In the genomic region with DNA sequence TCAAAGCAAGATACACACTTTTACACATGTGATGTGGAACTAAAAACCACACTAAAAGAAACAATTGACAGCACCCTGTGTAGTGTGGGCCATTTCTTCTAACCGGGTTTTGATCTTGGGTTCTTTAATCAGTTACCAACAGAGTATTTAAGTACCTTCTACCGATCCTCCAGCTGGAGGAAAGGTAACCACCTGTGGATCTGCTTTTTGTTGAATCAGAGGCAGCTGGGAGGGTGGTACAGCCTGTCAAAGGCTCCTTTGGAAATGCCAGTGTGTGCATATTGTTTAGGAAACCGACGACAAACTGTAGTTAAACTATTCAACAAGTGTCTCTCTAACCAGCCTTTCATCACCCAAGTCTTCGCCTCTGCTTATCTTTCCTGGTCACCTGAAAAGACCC, we compare ENCODE assay signal across 20 mouse cellular contexts. TPM values are rescaled to one million over a fixed set of nuclear protein-coding genes. Genes with fewer than 3 reads are reported as not detected.
DNase-seq lines count a peak whose midpoint lies in the region; ATAC-seq and TF ChIP-seq lines count a peak whose summit lies in the region.
"Had no signal": no experiment of that assay in that cellular context is flagged by ENCODE, and none has a peak within 500 bp of the region (broad histone marks: within the 10 kb centered on the region; RNA-seq: fewer than 3 reads in every experiment).

No protein-coding gene starts in this region.

- H3K9ac ChIP-seq in hindbrain, postnatal 0 days (replicated peaks; ENCODE audit: low read length): no peak overlapping the region
- no peak overlapping the region for H3K9ac ChIP-seq in lung, embryonic 14.5 days
- H3K9ac ChIP-seq in stomach, postnatal 0 days (ENCODE audit: low read length): no peak overlapping the region
- H3K9ac ChIP-seq: forebrain, postnatal 0 days; midbrain, embryonic 12.5 days had no signal

- H3K4me3 ChIP-seq in hindbrain, embryonic 10.5 days: 0 out of 2 replicates have a peak overlapping the region, but pooled peaks have one; percentile 84
- no peak overlapping the region for H3K4me3 ChIP-seq in hindbrain, postnatal 0 days (ENCODE audit: low read length)
- peak overlapping the region; percentile 6; the same call in 1 of the 2 replicates for H3K4me3 ChIP-seq in lung, embryonic 14.5 days (ENCODE audit: low read depth, low read length)
- H3K4me3 ChIP-seq in embryonic facial prominence, embryonic 10.5 days: peak overlapping the region; percentile 91; the same call in 1 of the 2 replicates
- no peak overlapping the region for H3K4me3 ChIP-seq in stomach, postnatal 0 days (ENCODE audit: low read depth, low read length)

- DNase-seq in hindbrain, embryonic 10.5 days (ENCODE audit: low spot score): no peak
- no peak for DNase-seq in hindbrain, postnatal 0 days (ENCODE audit: low spot score)
- DNase-seq in lung, embryonic 14.5 days: no peak
- no peak for DNase-seq in lung, adult 18-20 months
- DNase-seq in CD4-positive helper T cell, adult 2 months (ENCODE audit: low read depth, low spot score): peak; percentile 11
- no peak for DNase-seq in embryonic facial prominence, embryonic 10.5 days (ENCODE audit: low spot score)
- DNase-seq in stomach, postnatal 0 days (ENCODE audit: low spot score): no peak
- DNase-seq in c-Kit-positive CD71-positive TER-119-positive erythroid progenitor cells, embryonic 14.5 days (ENCODE audit: low spot score): no peak
- DNase-seq: cerebellum, adult 9-10 months; forebrain, postnatal 0 days; gastrocnemius, adult 2 months; heart, postnatal 4 days; left cerebral cortex, postnatal 4 days; lung, postnatal 36 days; retina, postnatal 1 day; right cerebral cortex, postnatal 4 days; thymus, adult 18-20 months had no signal

- peaks cover 4% of the 10 kb centered on the region for H3K9me3 ChIP-seq in hindbrain, embryonic 10.5 days
- H3K9me3 ChIP-seq in hindbrain, postnatal 0 days (ENCODE audit: low read length): no peaks in the 10 kb centered on the region
- H3K9me3 ChIP-seq in lung, embryonic 14.5 days (ENCODE audit: low read depth, low read length): no peaks in the 10 kb centered on the region
- 0 out of 2 replicates have a peak, but pooled peaks cover 3% of the 10 kb centered on the region for H3K9me3 ChIP-seq in embryonic facial prominence, embryonic 10.5 days
- H3K9me3 ChIP-seq in stomach, postnatal 0 days (ENCODE audit: control insufficient read depth, low read length): 0 out of 2 replicates have a peak, but pooled peaks cover 3% of the 10 kb centered on the region
- H3K9me3 ChIP-seq: midbrain, embryonic 12.5 days had no signal

- ATAC-seq in hindbrain, postnatal 0 days: no peak
- no peak for ATAC-seq in lung, embryonic 14.5 days (ENCODE audit: insufficient read depth)
- ATAC-seq in stomach, postnatal 0 days (ENCODE audit: low FRiP score, low TSS enrichment): no peak
- ATAC-seq: forebrain, postnatal 0 days; Patski had no signal

- 13% methylated on average over 5 of the region's 5 CpGs for WGBS in hindbrain, embryonic 10.5 days
- WGBS in hindbrain, postnatal 0 days: 20% methylated on average over 5 of the region's 5 CpGs
- WGBS in lung, embryonic 14.5 days: 21% methylated on average over 5 of the region's 5 CpGs
- WGBS in embryonic facial prominence, embryonic 10.5 days: 13% methylated on average over 5 of the region's 5 CpGs
- 39% methylated on average over 5 of the region's 5 CpGs for WGBS in stomach, postnatal 0 days

- no peak for TF ChIP-seq EP300 in stomach, postnatal 0 days (optimal IDR thresholded peaks at IDR 0.05)

- no peak for TF ChIP-seq CTCF in hindbrain, postnatal 0 days (IDR thresholded peaks at IDR 0.05; ENCODE audit: low read depth)
- TF ChIP-seq CTCF in lung, embryonic 14.5 days (IDR thresholded peaks at IDR 0.05; ENCODE audit: low read depth): no peak
- TF ChIP-seq CTCF in stomach, postnatal 0 days (IDR thresholded peaks at IDR 0.05; ENCODE audit: low read depth): no peak

- peaks cover 42% of the 10 kb centered on the region for H3K4me1 ChIP-seq in hindbrain, embryonic 10.5 days (replicated peaks)
- peaks cover 12% of the 10 kb centered on the region; the same call in 1 of the 2 replicates for H3K4me1 ChIP-seq in hindbrain, postnatal 0 days (ENCODE audit: insufficient read depth, low read length)
- peaks cover 11% of the 10 kb centered on the region for H3K4me1 ChIP-seq in lung, embryonic 14.5 days (ENCODE audit: insufficient read depth)
- H3K4me1 ChIP-seq in embryonic facial prominence, embryonic 10.5 days: peaks cover 31% of the 10 kb centered on the region
- no peaks in the 10 kb centered on the region for H3K4me1 ChIP-seq in stomach, postnatal 0 days (replicated peaks; ENCODE audit: control insufficient read depth, insufficient read depth)

- no peak overlapping the region for H3K4me2 ChIP-seq in hindbrain, postnatal 0 days (ENCODE audit: low read depth, low read length)
- H3K4me2 ChIP-seq in lung, embryonic 14.5 days: peak overlapping the region; percentile 91
- no peak overlapping the region for H3K4me2 ChIP-seq in stomach, postnatal 0 days (replicated peaks; ENCODE audit: low read depth)

- no peaks in the 10 kb centered on the region for H3K27me3 ChIP-seq in hindbrain, embryonic 10.5 days (ENCODE audit: insufficient read depth, poor library complexity, severe bottlenecking)
- no peaks in the 10 kb centered on the region for H3K27me3 ChIP-seq in hindbrain, postnatal 0 days (ENCODE audit: insufficient read depth, low read length)
- H3K27me3 ChIP-seq in lung, embryonic 14.5 days (ENCODE audit: insufficient read depth, low read length): no peaks in the 10 kb centered on the region
- no peaks in the 10 kb centered on the region for H3K27me3 ChIP-seq in embryonic facial prominence, embryonic 10.5 days (replicated peaks; ENCODE audit: low read depth, poor library complexity, severe bottlenecking)
- no peaks in the 10 kb centered on the region for H3K27me3 ChIP-seq in stomach, postnatal 0 days (ENCODE audit: control insufficient read depth, insufficient read depth, low read length)
- H3K27me3 ChIP-seq: midbrain, embryonic 12.5 days; Patski had no signal

- no peak overlapping the region for H3K27ac ChIP-seq in hindbrain, embryonic 10.5 days
- no peak overlapping the region for H3K27ac ChIP-seq in hindbrain, postnatal 0 days
- H3K27ac ChIP-seq in lung, embryonic 14.5 days (ENCODE audit: low read depth): no peak overlapping the region; the same call in 1 of the 2 replicates
- no peak overlapping the region for H3K27ac ChIP-seq in embryonic facial prominence, embryonic 10.5 days (replicated peaks)
- no peak overlapping the region for H3K27ac ChIP-seq in stomach, postnatal 0 days (replicated peaks)
- H3K27ac ChIP-seq: midbrain, embryonic 12.5 days had no signal

- H3K36me3 ChIP-seq in hindbrain, embryonic 10.5 days: peaks cover 14% of the 10 kb centered on the region
- H3K36me3 ChIP-seq in hindbrain, postnatal 0 days (ENCODE audit: insufficient read depth, low read length): no peaks in the 10 kb centered on the region
- no peaks in the 10 kb centered on the region for H3K36me3 ChIP-seq in lung, embryonic 14.5 days (ENCODE audit: insufficient read depth)
- H3K36me3 ChIP-seq in embryonic facial prominence, embryonic 10.5 days (replicated peaks): 0 out of 2 replicates have a peak, but pooled peaks cover 3% of the 10 kb centered on the region
- no peaks in the 10 kb centered on the region for H3K36me3 ChIP-seq in stomach, postnatal 0 days (ENCODE audit: control insufficient read depth, insufficient read depth, low read length)
- H3K36me3 ChIP-seq: midbrain, embryonic 12.5 days had no signal

RNA-seq across cellular contexts. Expression of a gene that starts 1.5 kb away (rescaled TPM):
- 72.2 and 77.9 TPM in 2 replicates for polyA plus RNA-seq in hindbrain, embryonic 10.5 days (2016; fragmentation: Nextera tagmentation; extraction: Ambion mirVana)
- total RNA-seq in hindbrain, postnatal 0 days (2014; rRNA removed): 9.0 and 11.0 TPM in 2 replicates
- 5.1 and 5.7 TPM in 2 replicates for polyA plus RNA-seq in hindbrain, postnatal 0 days (2015; fragmentation: Nextera tagmentation; extraction: Ambion mirVana)
- 73.1 and 74.7 TPM in 2 replicates for polyA plus RNA-seq in lung, embryonic 14.5 days (2014; fragmentation: Nextera tagmentation; extraction: Ambion mirVana)
- 73.2 and 75.8 TPM in 2 replicates for polyA plus RNA-seq in embryonic facial prominence, embryonic 10.5 days (2016; fragmentation: Nextera tagmentation; extraction: Ambion mirVana)
- 8.0 and 8.7 TPM in 2 replicates for polyA plus RNA-seq in stomach, postnatal 0 days (2015; fragmentation: Nextera tagmentation; extraction: Ambion mirVana)
- total RNA-seq: neutrophil, adult 5-6 weeks had no signal

Comparison
In these comparisons a context has a peak if more than half of its experiments do, and no peak if none do; other contexts are left out.
1. H3K4me3 ChIP-seq: peak in hindbrain, embryonic 10.5 days (single experiment), lung, embryonic 14.5 days (single experiment) and embryonic facial prominence, embryonic 10.5 days (single experiment); none in hindbrain, postnatal 0 days (single experiment) and stomach, postnatal 0 days (single experiment).